Mouse (Mus musculus) limb, embryonic 15.5 days (tissue): Measurements from ENCODE around the gene Srf. TPM values are rescaled to one million over a fixed set of nuclear protein-coding genes. Genes with fewer than 3 reads are reported as not detected.
A peak's percentile ranks its signal among the peaks of the same experiment; 100 is the strongest.

Source experiments
- ATAC-seq: fragments of 200-750 bp; cut with Nextera tagmentation; 2 replicates; pipeline ENCODE4 v1.8.0; 2017; ENCODE audit warnings: low read depth, moderate TSS enrichment; ENCODE audit not compliant: insufficient number of reproducible peaks, low FRiP score, low TSS enrichment
- H3K27ac ChIP-seq: fragments of 300-500 bp; sonication (generic); 2 replicates; pipeline ENCODE4 v1.5.1; 2015; ENCODE audit warnings: moderate library complexity, mild to moderate bottlenecking, inconsistent platforms
- H3K27me3 ChIP-seq: fragments of 300-500 bp; sonication (generic); 2 replicates; pipeline ENCODE4 v1.6.1; 2015; ENCODE audit warnings: inconsistent platforms
- H3K36me3 ChIP-seq: fragments of 300-500 bp; sonication (generic); 2 replicates; pipeline ENCODE4 v1.6.1; 2015; ENCODE audit warnings: inconsistent platforms
- H3K4me1 ChIP-seq: fragments of 300-500 bp; sonication (generic); 2 replicates; pipeline ENCODE4 v1.6.1; 2015; ENCODE audit warnings: inconsistent platforms
- H3K4me2 ChIP-seq: fragments of 300-500 bp; sonication (generic); 2 replicates; pipeline ENCODE4 v1.6.1; 2015; ENCODE audit warnings: mild to moderate bottlenecking, inconsistent platforms
- H3K4me3 ChIP-seq: fragments of 300-500 bp; sonication (generic); 2 replicates; pipeline ENCODE4 v1.5.1; 2015; ENCODE audit warnings: mild to moderate bottlenecking, inconsistent platforms
- H3K9ac ChIP-seq: fragments of 300-500 bp; sonication (generic); 2 replicates; pipeline ENCODE4 v1.6.1; 2015; ENCODE audit warnings: inconsistent platforms
- H3K9me3 ChIP-seq: fragments of 300-500 bp; sonication (generic); 2 replicates; pipeline ENCODE4 v1.6.1; 2016; ENCODE audit warnings: inconsistent platforms
- WGBS: fragments of 180-500 bp; shearing (Covaris S2); methylation state at CpG from one replicate; pipeline ENCODE4 v1.1.7; 2015; 5-methylcytosine and 5-hydroxymethylcytosine counted together
- polyA plus RNA-seq: library from polyadenylated mRNA; unstranded; fragments of >200 nt; fragmentation: Nextera tagmentation; extraction: Ambion mirVana; gene quantifications from 2 replicates; pipeline ENCODE4 v1.2.1, GENCODE M21; 2015

Gene Srf
- polyA plus RNA-seq, 1 experiment from 2014 or later: 6.4 TPM

GRCm38 (mm10) chr17:46554977-46555672, 850 bp downstream of the Srf start:
- H3K4me1 ChIP-seq: peaks cover 41% of the 10 kb centered on the region
- H3K4me2 ChIP-seq: peak overlapping the region; percentile 87
- H3K9me3 ChIP-seq: no peaks in the 10 kb centered on the region
- H3K27me3 ChIP-seq: no peaks in the 10 kb centered on the region
- peak overlapping the region; percentile 98 for H3K4me3 ChIP-seq
- H3K9ac ChIP-seq: peak overlapping the region; percentile 93
- peaks cover 19% of the 10 kb centered on the region for H3K36me3 ChIP-seq
- H3K27ac ChIP-seq: peak overlapping the region; percentile 92
- ATAC-seq: no peak
- 1% methylated on average over 67 of the region's 75 CpGs for WGBS

DNA sequence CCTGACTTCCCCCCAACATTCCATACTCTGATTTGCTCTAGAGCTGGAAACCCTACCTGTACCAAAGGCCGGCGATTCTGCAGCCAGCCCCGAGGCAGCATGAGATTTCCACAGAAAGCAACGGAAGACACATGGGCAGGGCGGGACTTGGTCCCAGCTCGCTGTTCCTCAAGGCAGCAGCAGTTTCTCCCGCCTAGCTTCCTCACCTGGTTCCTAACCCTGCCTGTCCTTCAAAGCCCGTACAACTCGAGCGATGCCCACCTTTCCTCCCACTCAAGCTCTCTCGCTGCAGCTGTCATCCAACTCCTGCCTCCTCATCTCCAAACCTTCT, 1.4 kb downstream of the Srf start:
- H3K4me2 ChIP-seq: peak overlapping the region; percentile 87
- H3K4me3 ChIP-seq: peak overlapping the region; percentile 98
- H3K27me3 ChIP-seq: no peaks in the 10 kb centered on the region
- under 1% methylated on average over 11 of the region's 11 CpGs for WGBS
- H3K27ac ChIP-seq: peak overlapping the region; percentile 92
- ATAC-seq: no peak
- H3K9ac ChIP-seq: peak overlapping the region; percentile 93
- peaks cover 24% of the 10 kb centered on the region for H3K36me3 ChIP-seq
- peaks cover 41% of the 10 kb centered on the region for H3K4me1 ChIP-seq
- H3K9me3 ChIP-seq: no peaks in the 10 kb centered on the region

DNA sequence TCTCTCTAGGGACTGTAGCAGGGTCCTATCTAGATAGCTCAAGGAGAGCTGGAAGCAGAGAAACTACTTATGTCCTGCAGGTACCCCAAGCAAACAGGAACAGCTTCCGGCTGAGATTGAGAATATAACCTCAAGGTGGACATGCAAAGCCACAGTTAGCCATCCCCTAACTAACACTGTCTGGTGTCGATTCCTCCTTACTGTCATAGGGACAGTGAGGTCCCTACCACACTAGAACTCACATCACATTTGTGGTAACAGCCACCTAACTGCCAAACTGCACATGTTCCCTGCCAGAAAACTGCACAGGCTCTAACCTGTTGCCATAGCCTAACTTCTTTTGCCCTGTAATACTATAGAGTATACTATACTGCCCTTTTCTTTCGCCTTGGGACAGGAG, 2.0 kb downstream of the Srf start:
- Histone ChIP-seq H3K9me3 (no peaks in the 10 kb centered on the region), H3K9ac (no peak overlapping the region), H3K27ac (peak overlapping the region; percentile 92; the same call in 1 of the 2 replicates), H3K4me3 (peak overlapping the region; percentile 98), H3K4me2 (peak overlapping the region; percentile 87), H3K27me3 (no peaks in the 10 kb centered on the region), H3K4me1 (peaks cover 41% of the 10 kb centered on the region), H3K36me3 (peaks cover 30% of the 10 kb centered on the region)
- ATAC-seq: no peak
- WGBS: 61% methylated on average over 3 of the region's 3 CpGs

- Histone ChIP-seq H3K4me2 (peak overlapping the region; percentile 87), H3K9me3 (no peaks in the 10 kb centered on the region), H3K36me3 (peaks cover 35% of the 10 kb centered on the region), H3K9ac (no peak overlapping the region), H3K27ac (peak overlapping the region; percentile 86), H3K4me3 (peak overlapping the region; percentile 98), H3K27me3 (no peaks in the 10 kb centered on the region), H3K4me1 (peaks cover 41% of the 10 kb centered on the region)
- no peak for ATAC-seq
- 43% methylated on average over 11 of the region's 11 CpGs for WGBS
Measured at GRCm38 (mm10) chr17:46553469-46553868, 2.5 kb downstream of the Srf start.

- Histone ChIP-seq H3K27me3 (no peaks in the 10 kb centered on the region), H3K4me1 (peaks cover 44% of the 10 kb centered on the region), H3K4me3 (peak overlapping the region; percentile 98), H3K36me3 (peaks cover 38% of the 10 kb centered on the region), H3K9ac (0 out of 2 replicates have a peak overlapping the region, but pooled peaks have one; percentile 8), H3K4me2 (peak overlapping the region; percentile 87), H3K9me3 (no peaks in the 10 kb centered on the region), H3K27ac (peak overlapping the region; percentile 86)
- under 1% methylated on average over 24 of the region's 24 CpGs for WGBS
- peak; percentile 84 for ATAC-seq
Measured at GRCm38 (mm10) chr17:46552841-46553423, 3.0 kb downstream of the Srf start.

DNA sequence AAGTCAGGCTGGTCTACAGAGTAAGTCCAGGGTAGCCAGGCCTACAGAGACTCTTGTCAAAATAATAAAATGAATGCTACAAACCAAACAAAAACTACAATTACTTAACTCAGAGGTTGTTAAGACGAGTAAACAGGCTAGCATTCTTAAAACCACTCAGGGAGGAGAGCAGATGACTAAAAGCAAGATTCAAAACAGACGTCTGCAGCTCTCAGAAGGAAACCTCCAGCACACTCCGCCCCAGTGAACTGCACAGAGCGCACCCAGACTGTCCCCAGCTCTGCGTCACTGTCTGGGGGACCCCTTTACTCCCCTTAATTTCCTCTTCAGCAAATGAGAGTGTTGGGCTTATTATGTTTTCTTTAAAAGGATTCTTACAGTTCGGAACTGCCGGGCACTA, 3.8 kb downstream of the Srf start:
- Histone ChIP-seq H3K4me2 (peak overlapping the region; percentile 87; the same call in 1 of the 2 replicates), H3K27ac (no peak overlapping the region; the same call in 1 of the 2 replicates), H3K9ac (no peak overlapping the region), H3K9me3 (no peaks in the 10 kb centered on the region), H3K36me3 (peaks cover 41% of the 10 kb centered on the region), H3K4me3 (no peak overlapping the region), H3K4me1 (peaks cover 42% of the 10 kb centered on the region), H3K27me3 (no peaks in the 10 kb centered on the region)
- ATAC-seq: no peak
- WGBS: 74% methylated on average over 7 of the region's 7 CpGs

DNA sequence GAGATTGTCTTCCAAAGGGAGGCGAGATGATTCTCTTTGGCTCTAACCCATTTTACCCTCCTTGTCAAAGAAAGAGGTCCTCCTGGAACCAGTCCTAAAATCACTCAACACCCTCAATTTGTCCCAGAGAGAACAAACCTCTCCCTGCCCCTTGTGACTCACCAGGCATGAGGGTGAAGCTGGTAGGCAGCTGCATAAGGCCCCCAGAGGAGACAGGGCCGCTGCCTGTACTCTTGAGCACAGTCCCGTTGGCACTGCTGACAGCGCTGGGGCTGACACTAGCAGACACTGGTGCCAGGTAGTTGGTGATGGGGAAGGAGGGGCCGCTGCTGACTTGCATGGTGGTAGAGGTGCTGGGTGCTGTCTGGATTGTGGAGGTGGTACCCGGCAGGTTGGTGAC, 4.6 kb downstream of the Srf start:
- Histone ChIP-seq H3K36me3 (peaks cover 41% of the 10 kb centered on the region), H3K4me2 (no peak overlapping the region), H3K4me3 (no peak overlapping the region), H3K9me3 (no peaks in the 10 kb centered on the region), H3K27ac (no peak overlapping the region), H3K9ac (no peak overlapping the region), H3K27me3 (no peaks in the 10 kb centered on the region), H3K4me1 (peaks cover 43% of the 10 kb centered on the region)
- WGBS: 90% methylated on average over 6 of the region's 6 CpGs
- ATAC-seq: no peak

DNA sequence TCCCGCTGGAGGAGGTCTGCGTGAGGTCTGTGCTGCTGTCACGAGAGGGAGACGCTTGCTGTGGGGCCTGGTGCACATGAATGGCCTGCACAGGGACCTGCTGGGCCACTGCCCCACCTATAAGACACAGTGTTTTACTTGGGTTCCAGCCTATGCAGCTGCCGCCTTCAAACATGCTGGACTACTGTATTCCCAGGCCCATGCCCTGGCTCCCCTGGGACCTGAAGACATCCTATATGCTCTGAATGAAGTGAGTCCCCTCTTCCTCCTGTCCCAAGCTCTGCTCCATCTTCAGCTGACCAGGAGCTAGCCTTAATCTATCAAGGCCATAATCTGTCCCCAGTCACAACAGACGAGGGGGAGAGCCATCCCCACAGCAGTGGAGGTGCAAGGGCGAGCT, 5.1 kb downstream of the Srf start:
- peaks cover 48% of the 10 kb centered on the region for H3K4me1 ChIP-seq
- H3K27ac ChIP-seq: no peak overlapping the region
- no peaks in the 10 kb centered on the region for H3K9me3 ChIP-seq
- no peak for ATAC-seq
- H3K36me3 ChIP-seq: peaks cover 41% of the 10 kb centered on the region
- no peak overlapping the region for H3K4me3 ChIP-seq
- H3K27me3 ChIP-seq: no peaks in the 10 kb centered on the region
- 90% methylated on average over 7 of the region's 7 CpGs for WGBS
- H3K4me2 ChIP-seq: no peak overlapping the region
- no peak overlapping the region for H3K9ac ChIP-seq

DNA sequence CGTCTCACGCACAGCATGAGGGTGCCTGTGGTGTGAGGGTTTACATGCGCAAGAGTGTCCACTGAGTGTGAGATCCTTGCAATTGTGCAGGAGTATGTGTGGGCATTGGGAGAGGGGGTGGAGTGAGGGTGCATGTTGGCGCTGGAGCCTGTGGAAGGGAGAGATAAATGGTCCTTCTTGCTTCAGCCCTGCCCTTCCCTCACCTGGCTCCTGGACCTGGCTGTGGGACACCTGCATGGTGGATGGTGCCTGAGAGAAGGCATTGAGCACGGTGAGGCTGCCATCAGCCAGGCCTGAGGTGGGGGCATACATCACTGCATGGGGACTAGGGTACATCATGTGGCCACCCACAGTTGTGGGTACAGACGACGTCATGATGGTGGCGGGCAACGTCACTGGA, 6.3 kb downstream of the Srf start:
- no peak for ATAC-seq
- Histone ChIP-seq H3K9me3 (no peaks in the 10 kb centered on the region), H3K4me3 (no peak overlapping the region), H3K36me3 (peaks cover 41% of the 10 kb centered on the region), H3K27me3 (no peaks in the 10 kb centered on the region), H3K4me1 (peaks cover 50% of the 10 kb centered on the region), H3K27ac (no peak overlapping the region), H3K4me2 (no peak overlapping the region), H3K9ac (no peak overlapping the region)
- WGBS: 86% methylated on average over 9 of the region's 9 CpGs

DNA sequence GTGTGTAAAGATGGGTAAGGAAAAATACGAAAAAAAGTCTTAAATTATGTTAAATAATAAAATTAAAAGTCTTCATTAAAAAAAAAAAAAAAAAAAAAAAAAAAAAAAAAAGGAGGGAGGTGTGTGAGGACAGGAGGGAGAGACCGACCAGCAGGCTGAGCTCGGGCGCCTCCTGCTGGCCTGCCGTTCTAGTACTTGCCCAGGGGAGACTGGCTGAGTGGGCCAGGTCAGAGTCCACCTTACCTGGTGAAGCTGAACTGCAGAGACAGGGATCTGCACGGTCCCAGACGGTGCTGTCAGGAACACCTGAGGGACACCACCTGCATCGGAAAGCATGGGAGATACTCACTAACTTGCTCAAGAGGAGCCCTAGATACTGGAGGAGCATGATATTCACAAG, 6.8 kb downstream of the Srf start:
- Histone ChIP-seq H3K4me3 (no peak overlapping the region), H3K27ac (no peak overlapping the region), H3K9ac (no peak overlapping the region), H3K27me3 (no peaks in the 10 kb centered on the region), H3K9me3 (no peaks in the 10 kb centered on the region), H3K36me3 (peaks cover 41% of the 10 kb centered on the region), H3K4me1 (peaks cover 46% of the 10 kb centered on the region), H3K4me2 (no peak overlapping the region)
- ATAC-seq: no peak
- 25% methylated on average over 8 of the region's 8 CpGs for WGBS

- 59% methylated on average over 11 of the region's 11 CpGs for WGBS
- ATAC-seq: no peak
- Histone ChIP-seq H3K9me3 (no peaks in the 10 kb centered on the region), H3K27me3 (no peaks in the 10 kb centered on the region), H3K4me2 (no peak overlapping the region), H3K4me3 (no peak overlapping the region), H3K27ac (no peak overlapping the region), H3K36me3 (peaks cover 41% of the 10 kb centered on the region), H3K9ac (no peak overlapping the region), H3K4me1 (peaks cover 41% of the 10 kb centered on the region)
Measured at GRCm38 (mm10) chr17:46548741-46549140, 7.2 kb downstream of the Srf start.

DNA sequence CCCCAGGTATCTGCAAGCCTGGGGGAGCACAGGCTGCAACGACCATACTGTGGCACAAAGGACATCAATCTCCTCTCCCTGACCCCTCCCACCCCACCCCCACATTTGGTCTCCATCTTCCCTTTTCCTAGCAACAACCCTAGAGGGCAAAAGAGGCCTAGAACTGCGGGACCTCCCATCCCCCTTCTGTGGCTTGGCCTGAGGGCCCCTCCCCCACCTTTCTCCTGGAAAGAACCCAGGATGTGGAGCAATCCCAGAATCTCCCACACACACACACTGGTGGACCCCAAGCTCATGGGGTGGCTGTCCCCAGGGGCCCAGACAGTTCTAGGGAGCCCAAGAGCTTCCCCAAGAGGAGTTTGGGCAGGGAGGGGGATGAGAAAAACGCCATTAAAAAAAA, 8.1 kb downstream of the Srf start:
- no peaks in the 10 kb centered on the region for H3K9me3 ChIP-seq
- no peak overlapping the region for H3K4me2 ChIP-seq
- H3K27me3 ChIP-seq: no peaks in the 10 kb centered on the region
- H3K9ac ChIP-seq: no peak overlapping the region
- peaks cover 33% of the 10 kb centered on the region for H3K4me1 ChIP-seq
- no peak for ATAC-seq
- WGBS: 21% methylated on average over 3 of the region's 3 CpGs
- no peak overlapping the region for H3K4me3 ChIP-seq
- no peak overlapping the region for H3K27ac ChIP-seq
- peaks cover 46% of the 10 kb centered on the region for H3K36me3 ChIP-seq
